Mouse (Mus musculus) central nervous system, embryonic 14 days (tissue): ENCODE data around the gene 1110051M20Rik. TPM values are rescaled to one million over a fixed set of nuclear protein-coding genes. Genes with fewer than 3 reads are reported as not detected.

Experiments used
- polyA plus RNA-seq: library from polyadenylated mRNA; depleted of rRNA; stranded (reverse); fragments of >200 nt; gene quantifications from 2 replicates; pipeline ENCODE4 v1.2.3, GENCODE M21; 2012; rRNA removed

Gene 1110051M20Rik
- 73.2 and 76.6 TPM in 2 replicates for polyA plus RNA-seq

DNA sequence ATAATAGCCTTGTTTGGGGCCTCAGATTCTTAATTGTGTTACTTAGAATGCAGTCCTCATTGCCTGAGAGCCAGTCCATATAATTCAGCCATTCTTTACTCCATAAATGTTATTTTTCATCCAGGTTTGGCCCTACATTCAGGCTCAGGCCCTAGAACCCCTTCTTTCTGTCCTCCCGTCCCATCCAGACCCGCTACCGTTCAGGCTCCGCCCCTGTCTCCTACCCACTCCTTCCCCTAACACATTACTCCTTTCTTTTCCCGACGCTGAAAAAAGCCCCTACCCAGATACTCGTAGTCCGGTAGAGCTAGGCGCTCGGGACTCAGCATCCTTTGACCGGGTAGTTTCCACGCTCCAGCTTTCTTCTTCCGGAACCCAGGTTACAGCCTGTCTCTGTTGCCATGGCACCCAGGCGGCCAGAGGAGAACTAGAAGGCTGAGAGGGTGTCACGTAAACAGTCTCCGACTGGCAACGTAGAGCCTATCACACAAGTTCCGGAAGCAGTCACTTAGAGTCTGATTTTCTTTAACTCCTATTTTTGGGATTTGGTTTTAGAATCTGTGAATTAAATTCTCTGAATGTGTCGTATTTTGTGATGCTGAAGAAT, at the start of gene 1110051M20Rik:
Gene 1110051M20Rik, minus strand, starts transcription at position 419 of the 607 bp plus-strand sequence.

DNA sequence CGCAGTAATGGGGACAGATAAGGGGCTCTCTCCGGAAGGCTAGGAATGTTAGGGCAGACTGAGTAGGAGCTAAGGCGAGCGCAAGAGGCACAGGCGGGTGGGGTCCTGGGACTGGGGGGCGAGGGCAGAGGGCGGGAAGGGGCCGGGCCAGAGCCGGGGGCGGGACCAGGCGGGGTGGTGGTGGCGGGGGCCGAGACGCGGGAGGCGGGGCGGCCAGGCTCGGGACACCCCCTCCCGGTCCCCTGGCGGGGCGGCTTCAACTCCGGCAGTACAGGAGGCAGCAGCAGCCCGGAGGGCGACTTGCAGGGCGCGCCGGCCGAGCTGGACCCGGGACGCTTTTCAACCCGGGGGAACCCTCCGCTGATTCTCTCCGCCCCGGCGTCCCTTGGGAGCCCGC, 12.8 kb upstream of the 1110051M20Rik start, which contains the start of gene Lrp4:
Gene Lrp4, plus strand, starts transcription at position 253 of the 397 bp plus-strand sequence.

DNA sequence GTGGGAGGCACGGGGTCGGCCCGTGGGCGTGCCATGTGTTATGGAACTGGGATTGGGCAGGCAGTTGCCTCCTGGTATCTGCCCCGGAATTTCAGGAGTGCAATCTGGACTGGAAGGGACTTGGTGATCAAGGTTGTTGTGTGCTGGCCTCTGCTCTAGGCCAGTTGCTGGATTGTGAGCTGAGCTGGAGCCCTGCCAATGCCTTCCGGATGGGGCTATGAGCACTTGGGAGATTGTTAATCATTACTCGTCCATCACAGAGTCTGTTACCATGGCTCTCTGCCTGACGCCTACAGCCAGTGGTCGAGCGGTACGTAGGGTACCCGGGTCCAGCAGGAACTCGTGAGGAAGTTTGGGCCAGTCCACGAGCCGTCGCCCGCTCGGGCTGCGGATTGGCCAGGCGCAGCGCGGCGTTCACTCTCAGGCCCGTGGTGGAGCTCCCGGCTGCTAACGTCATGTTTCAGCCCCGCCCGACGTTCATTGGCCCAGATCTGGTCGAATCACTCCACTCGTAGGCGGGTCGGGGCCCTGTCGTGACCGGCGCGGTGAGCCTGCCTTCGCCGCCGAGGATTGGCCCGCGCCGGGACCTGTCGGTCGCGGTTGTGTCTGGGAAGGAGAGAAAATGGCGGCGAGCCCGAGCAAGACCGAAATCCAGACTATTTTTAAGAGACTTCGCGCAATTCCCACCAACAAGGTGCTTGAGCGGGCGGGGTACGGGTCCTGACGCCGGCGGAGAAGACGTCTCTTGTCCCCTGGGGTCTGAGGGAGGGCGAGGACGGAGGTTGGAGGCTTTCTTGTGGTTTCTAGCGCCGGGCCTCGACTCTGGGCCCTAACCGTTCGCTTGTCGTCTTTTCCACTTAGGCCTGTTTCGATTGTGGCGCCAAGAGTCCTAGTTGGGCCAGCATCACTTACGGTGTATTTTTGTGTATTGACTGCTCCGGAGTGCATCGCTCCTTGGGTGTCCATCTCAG, 179.5 kb downstream of the 1110051M20Rik start, which contains the start of gene Arfgap2:
Gene Arfgap2, plus strand, starts transcription at position 264 of the 971 bp plus-strand sequence.

DNA sequence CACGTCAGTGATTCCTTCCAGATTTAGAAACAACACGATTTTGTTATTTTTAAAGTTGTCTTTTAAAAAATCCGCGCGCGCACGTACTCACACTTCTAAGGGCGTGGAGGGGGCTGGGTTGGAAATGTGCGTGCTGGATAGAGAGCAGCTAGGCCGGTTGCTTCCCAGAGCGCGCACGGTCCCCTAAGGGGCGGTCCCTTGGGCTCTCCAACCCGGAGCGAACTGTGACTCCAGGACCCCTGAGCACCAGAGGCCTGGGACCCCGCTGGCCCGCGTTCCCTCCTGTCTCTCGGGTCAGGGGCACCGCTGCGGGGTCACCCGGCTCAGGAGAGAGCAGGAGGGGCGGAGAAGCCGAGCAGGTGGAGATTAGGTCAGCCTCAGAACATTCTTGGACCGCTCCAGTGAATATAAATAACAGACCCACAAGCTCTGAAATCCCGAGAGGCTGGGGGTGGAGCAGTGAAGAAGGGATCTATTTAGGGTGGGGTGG, 188.8 kb downstream of the 1110051M20Rik start, which contains the start of gene Pacsin3:
Gene Pacsin3, plus strand, starts transcription at position 294 of the 490 bp plus-strand sequence.

DNA sequence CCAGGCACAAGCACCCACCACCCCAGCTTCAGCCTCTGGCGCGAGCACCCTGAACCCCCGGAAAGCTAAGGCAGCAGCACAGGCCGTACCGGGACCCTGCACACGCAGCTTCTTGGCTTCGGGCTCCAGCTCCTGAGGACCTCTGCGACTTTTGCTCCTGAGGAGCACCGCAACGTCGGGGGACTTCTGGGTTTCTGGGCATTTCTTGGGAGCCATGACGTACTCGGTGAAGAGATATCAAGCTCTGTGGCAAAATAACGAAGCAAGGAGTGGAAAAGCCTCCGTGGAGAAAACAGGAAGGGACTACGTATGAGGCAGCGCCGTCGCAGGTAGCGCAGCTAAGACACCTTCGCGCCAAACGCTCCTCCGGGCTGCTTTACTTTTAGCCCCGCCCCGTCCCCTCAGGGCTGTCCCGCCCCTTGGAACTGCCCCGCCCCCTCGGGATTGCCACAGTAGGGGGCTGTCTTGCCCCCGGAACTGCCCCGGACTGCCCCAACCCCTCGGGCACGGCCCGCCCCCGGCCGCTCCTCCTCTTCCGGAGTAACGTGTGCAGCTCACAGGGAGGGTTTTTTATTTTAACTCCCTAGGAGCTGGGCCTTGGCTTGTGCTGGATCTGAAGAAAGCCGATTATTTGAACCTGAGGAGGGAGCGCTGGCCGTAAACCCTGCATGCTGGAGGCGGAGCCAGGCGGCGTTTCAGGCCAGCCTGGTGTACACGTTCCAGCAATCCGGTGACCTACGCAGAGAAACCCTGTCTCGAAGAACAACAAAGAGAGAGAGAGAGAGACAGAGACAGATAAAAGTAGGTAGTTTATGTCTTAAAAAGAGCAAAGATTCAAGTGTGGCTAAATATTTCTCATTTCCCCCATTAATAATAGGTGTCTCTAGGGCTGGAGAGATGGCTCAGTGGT, 207.6 kb downstream of the 1110051M20Rik start, which contains the start of gene Ddb2:
Gene Ddb2, minus strand, starts transcription at position 382 of the 910 bp plus-strand sequence.

Other genes with a start within 250 kb of the 1110051M20Rik start
- gene Nr1h3, start 241.9 kb downstream of the 1110051M20Rik start, polyA plus RNA-seq, result 3.2 and 3.6 TPM in 2 replicates
- gene Acp2, start 241.8 kb downstream of the 1110051M20Rik start, polyA plus RNA-seq, result 35.3 and 36.3 TPM in 2 replicates
- 34.6 and 36.6 TPM in 2 replicates for gene Ddb2, start 207.7 kb downstream of the 1110051M20Rik start, polyA plus RNA-seq
- 27.3 and 34.3 TPM in 2 replicates for gene Pacsin3, start 188.8 kb downstream of the 1110051M20Rik start, polyA plus RNA-seq
- gene Arfgap2, start 179.7 kb downstream of the 1110051M20Rik start, polyA plus RNA-seq, result 37.8 and 40.4 TPM in 2 replicates
- gene Lrp4, start 12.8 kb upstream of the 1110051M20Rik start, polyA plus RNA-seq, result 9.0 and 11.0 TPM in 2 replicates
- 92.3 and 113 TPM in 2 replicates for gene Ckap5, start 82.1 kb upstream of the 1110051M20Rik start, polyA plus RNA-seq
- gene F2, start 191.7 kb upstream of the 1110051M20Rik start, polyA plus RNA-seq, result 0.12 and 0.64 TPM in 2 replicates
- gene Zfp408, start 205.1 kb upstream of the 1110051M20Rik start, polyA plus RNA-seq, result 30.2 and 30.3 TPM in 2 replicates
- 74.7 and 85.3 TPM in 2 replicates for gene Arhgap1, start 205.2 kb upstream of the 1110051M20Rik start, polyA plus RNA-seq